Mouse (Mus musculus) limb, embryonic 12.5 days (tissue): ENCODE data around the gene Olfr1. TPM values are rescaled to one million over a fixed set of nuclear protein-coding genes. Genes with fewer than 3 reads are reported as not detected.

Experiments used
- ATAC-seq: fragments of 200-750 bp; cut with Nextera tagmentation; 2 replicates; pipeline ENCODE4 v1.8.0; 2017; ENCODE audit warnings: low read depth, moderate TSS enrichment; ENCODE audit not compliant: insufficient number of reproducible peaks, insufficient read depth, low FRiP score, low TSS enrichment
- H3K27ac ChIP-seq: fragments of 300-500 bp; sonication (generic); 2 replicates; pipeline ENCODE4 v1.5.1; 2016; ENCODE audit warnings: mild to moderate bottlenecking, moderate library complexity
- H3K27me3 ChIP-seq: fragments of 300-500 bp; sonication (generic); 2 replicates; pipeline ENCODE4 v1.6.1; 2016; ENCODE audit warnings: mild to moderate bottlenecking, moderate library complexity
- H3K36me3 ChIP-seq: fragments of 300-500 bp; sonication (generic); 2 replicates; pipeline ENCODE4 v1.6.1; 2016; ENCODE audit warnings: mild to moderate bottlenecking, moderate library complexity
- H3K4me1 ChIP-seq: fragments of 300-500 bp; sonication (generic); replicated peaks from 2 replicates; pipeline ENCODE4 v1.6.1; 2016
- H3K4me2 ChIP-seq: fragments of 300-500 bp; sonication (generic); 2 replicates; pipeline ENCODE4 v1.6.1; 2016; ENCODE audit warnings: mild to moderate bottlenecking, moderate library complexity
- H3K4me3 ChIP-seq: fragments of 300-500 bp; sonication (generic); replicated peaks from 2 replicates; pipeline ENCODE4 v1.5.1; 2016; ENCODE audit warnings: mild to moderate bottlenecking
- H3K9ac ChIP-seq: fragments of 300-500 bp; sonication (generic); replicated peaks from 2 replicates; pipeline ENCODE4 v1.6.1; 2016; ENCODE audit warnings: mild to moderate bottlenecking, moderate library complexity
- H3K9me3 ChIP-seq: fragments of 300-500 bp; sonication (generic); 2 replicates; pipeline ENCODE4 v1.6.1; 2016; ENCODE audit warnings: mild to moderate bottlenecking, moderate library complexity
- WGBS: fragments of 180-500 bp; shearing (Covaris S2); methylation state at CpG from one replicate; pipeline ENCODE4 v1.1.7; 2016; 5-methylcytosine and 5-hydroxymethylcytosine counted together
- polyA plus RNA-seq: library from polyadenylated mRNA; unstranded; fragments of >200 nt; fragmentation: Nextera tagmentation; extraction: Ambion mirVana; gene quantifications from 2 replicates; pipeline ENCODE4 v1.2.1, GENCODE M21; 2016

Gene Olfr1
- not detected in 2 replicates for polyA plus RNA-seq

- Histone ChIP-seq H3K4me3 (no peak within 1 kb of the TSS), H3K36me3 (no peaks in the 10 kb centered on the region), H3K27ac (no peak within 1 kb of the TSS), H3K9ac (no peak within 1 kb of the TSS), H3K27me3 (no peaks in the 10 kb centered on the region), H3K4me1 (no peaks in the 10 kb centered on the region), H3K4me2 (no peak within 1 kb of the TSS), H3K9me3 (peaks cover 5% of the 10 kb centered on the region; the same call in 1 of the 2 replicates)
- no peak for ATAC-seq
These were observed at the start of gene Olfr1 for GRCm38 (mm10) chr11:73399514-73399913. TSS of gene Olfr1 (minus strand) at chr11:73399614.

- no peak for ATAC-seq
- Histone ChIP-seq H3K27ac (no peak within 1 kb of the TSS), H3K4me2 (no peak within 1 kb of the TSS), H3K27me3 (no peaks in the 10 kb centered on the region), H3K4me3 (no peak within 1 kb of the TSS), H3K9ac (no peak within 1 kb of the TSS), H3K36me3 (no peaks in the 10 kb centered on the region), H3K4me1 (no peaks in the 10 kb centered on the region), H3K9me3 (peaks cover 11% of the 10 kb centered on the region; the same call in 1 of the 2 replicates)
- WGBS, result 86% methylated on average over 1 of the region's 1 CpGs
These were observed 29.0 kb upstream of the Olfr1 start, which contains the start of gene Olfr378 for GRCm38 (mm10) chr11:73428377-73428776. TSS of gene Olfr378 (minus strand) at chr11:73428477.

- 65% methylated on average over 4 of the region's 4 CpGs for WGBS
These were observed 4.0 kb downstream of the Olfr1 start for GRCm38 (mm10) chr11:73395374-73395773.

GRCm38 (mm10) chr11:73370946-73371345, 28.5 kb downstream of the Olfr1 start, which contains the start of gene Olfr376:
TSS of gene Olfr376 (plus strand) at chr11:73371246.
- H3K9me3 ChIP-seq, result no peaks in the 10 kb centered on the region
- no peak within 1 kb of the TSS for H3K27ac ChIP-seq
- H3K27me3 ChIP-seq, result no peaks in the 10 kb centered on the region
- H3K9ac ChIP-seq, result no peak within 1 kb of the TSS
- ATAC-seq, result no peak
- no peaks in the 10 kb centered on the region for H3K36me3 ChIP-seq
- H3K4me3 ChIP-seq, result no peak within 1 kb of the TSS
- no peak within 1 kb of the TSS for H3K4me2 ChIP-seq
- H3K4me1 ChIP-seq, result no peaks in the 10 kb centered on the region
- 75% methylated on average over 2 of the region's 2 CpGs for WGBS

More at GRCm38 (mm10) chr11:73395374-73395773, 4.0 kb downstream of the Olfr1 start:
- Histone ChIP-seq H3K27ac (no peak overlapping the region), H3K4me3 (no peak overlapping the region), H3K36me3 (no peaks in the 10 kb centered on the region), H3K9me3 (0 out of 2 replicates have a peak, but pooled peaks cover 5% of the 10 kb centered on the region), H3K27me3 (no peaks in the 10 kb centered on the region), H3K4me1 (no peaks in the 10 kb centered on the region), H3K9ac (no peak overlapping the region), H3K4me2 (no peak overlapping the region)
- ATAC-seq, result no peak

- Histone ChIP-seq H3K4me3 (no peak within 1 kb of the TSS), H3K27ac (no peak within 1 kb of the TSS), H3K9ac (no peak within 1 kb of the TSS), H3K27me3 (no peaks in the 10 kb centered on the region), H3K36me3 (no peaks in the 10 kb centered on the region), H3K4me2 (no peak within 1 kb of the TSS), H3K9me3 (no peaks in the 10 kb centered on the region), H3K4me1 (no peaks in the 10 kb centered on the region)
- no peak for ATAC-seq
- 58% methylated on average over 3 of the region's 3 CpGs for WGBS
These were observed 48.9 kb downstream of the Olfr1 start, which contains the start of gene Olfr20 for GRCm38 (mm10) chr11:73350483-73350882. TSS of gene Olfr20 (plus strand) at chr11:73350783.

Other genes starting within 250 kb of the Olfr1 start
- gene P2rx5, start 239.2 kb downstream of the Olfr1 start, polyA plus RNA-seq, result 0.21 and 0.26 TPM in 2 replicates
- gene Emc6, start 222.6 kb downstream of the Olfr1 start, polyA plus RNA-seq, result 99.3 and 101 TPM in 2 replicates
- gene Tax1bp3, start 222.5 kb downstream of the Olfr1 start, polyA plus RNA-seq, result 211 and 215 TPM in 2 replicates
- gene Ctns, start 200.6 kb downstream of the Olfr1 start, polyA plus RNA-seq, result 23.4 and 24.9 TPM in 2 replicates
- 1.6 and 2.3 TPM in 2 replicates for gene Shpk, start 200.2 kb downstream of the Olfr1 start, polyA plus RNA-seq
- gene Trpv1, start 165.3 kb downstream of the Olfr1 start, polyA plus RNA-seq, result 0.08 TPM in 1 of 2 replicates, not detected in the other
- gene Trpv3, start 132.2 kb downstream of the Olfr1 start, polyA plus RNA-seq, result 0.05 and 0.11 TPM in 2 replicates
- 0.44 and 0.53 TPM in 2 replicates for gene Aspa, start 70.0 kb downstream of the Olfr1 start, polyA plus RNA-seq
- not detected in 2 replicates for gene Gm49340, start 69.9 kb downstream of the Olfr1 start, polyA plus RNA-seq
- gene Spata22, start 69.9 kb downstream of the Olfr1 start, polyA plus RNA-seq, result not detected in 2 replicates
- gene Olfr20, start 48.8 kb downstream of the Olfr1 start, polyA plus RNA-seq, result not detected in 2 replicates
- gene Olfr376, start 28.4 kb downstream of the Olfr1 start, polyA plus RNA-seq, result not detected in 2 replicates
- gene Olfr378, start 28.9 kb upstream of the Olfr1 start, polyA plus RNA-seq, result not detected in 2 replicates
- not detected in 2 replicates for gene Olfr380, start 57.9 kb upstream of the Olfr1 start, polyA plus RNA-seq
- not detected in 2 replicates for gene Olfr381, start 92.0 kb upstream of the Olfr1 start, polyA plus RNA-seq
- not detected in 2 replicates for gene Olfr382, start 117.6 kb upstream of the Olfr1 start, polyA plus RNA-seq
- not detected in 2 replicates for gene Olfr385, start 193.4 kb upstream of the Olfr1 start, polyA plus RNA-seq
- not detected in 2 replicates for gene Olfr384, start 199.0 kb upstream of the Olfr1 start, polyA plus RNA-seq